Mouse (Mus musculus) thymus, adult 2 months (tissue): ENCODE measurements around the gene Srgap1.

Experiments used
- CTCF ChIP-seq: fragments of 200-500 bp; IDR thresholded peaks from 2 replicates; pipeline ENCODE4 v1.5.1; 2012; ENCODE audit warnings: mild to moderate bottlenecking, control low read depth, low read length, moderate library complexity, borderline replicate concordance; ENCODE audit not compliant: control insufficient read depth, poor library complexity, insufficient read depth; ENCODE audit errors: extremely low read depth
- POLR2A ChIP-seq: fragments of 200-500 bp; IDR thresholded peaks from 2 replicates; pipeline ENCODE4 v1.6.1; 2012; ENCODE audit warnings: mild to moderate bottlenecking, low read length, control low read depth, moderate library complexity; ENCODE audit not compliant: control insufficient read depth, poor library complexity, insufficient read depth; ENCODE audit errors: extremely low read depth

DNA sequence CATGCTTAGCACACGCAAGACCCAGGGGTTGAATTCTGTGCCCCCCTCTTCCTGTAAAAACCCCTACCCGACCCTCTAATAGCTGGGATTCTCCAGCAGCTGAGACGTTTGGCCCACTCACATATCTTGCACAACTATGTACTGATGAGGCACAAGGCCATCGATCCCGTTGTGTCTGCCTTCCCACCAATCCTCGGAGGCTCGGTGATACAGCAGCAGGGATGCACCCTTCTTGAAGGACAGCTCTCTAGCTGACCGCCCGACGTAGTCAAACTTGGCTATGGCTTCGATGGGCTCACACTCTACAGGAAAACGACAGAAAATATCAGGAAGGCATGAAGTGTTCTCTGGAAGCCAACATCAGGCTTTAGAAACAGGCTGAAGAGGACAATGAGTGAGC is 252.6 kb downstream of the Srgap1 start:
- TF ChIP-seq CTCF (no peak), POLR2A (no peak)
